Mouse (Mus musculus) v-Abl transformed pro-B cells (cell line): Measurements from ENCODE around the gene Zbtb8a.
"Not testable (repeated sequence)": the region's sequence is repeated elsewhere in the genome, so short reads cannot be mapped to it uniquely, and the experiment has no call there.

Experiments
- in situ Hi-C, 2 experiments: fragments of 400-800 bp; cut with MboI; formaldehyde crosslinking; loops; one replicate each; pipeline ENCODE4 v1.15.1; 2025; ENCODE audit not compliant: unreplicated experiment in 2 of 2

The Zbtb8a gene

GRCm38 (mm10) chr4:129379805-129380204, 1.9 kb upstream of the Zbtb8a start:
- in situ Hi-C loops = no loop called here

- in situ Hi-C loops = no loop called here
Observed at GRCm38 (mm10) chr4:129376961-129377545, 863 bp downstream of the Zbtb8a start.

GRCm38 (mm10) chr4:129375821-129376220, 2.1 kb downstream of the Zbtb8a start:
- in situ Hi-C loops = no loop called here

DNA sequence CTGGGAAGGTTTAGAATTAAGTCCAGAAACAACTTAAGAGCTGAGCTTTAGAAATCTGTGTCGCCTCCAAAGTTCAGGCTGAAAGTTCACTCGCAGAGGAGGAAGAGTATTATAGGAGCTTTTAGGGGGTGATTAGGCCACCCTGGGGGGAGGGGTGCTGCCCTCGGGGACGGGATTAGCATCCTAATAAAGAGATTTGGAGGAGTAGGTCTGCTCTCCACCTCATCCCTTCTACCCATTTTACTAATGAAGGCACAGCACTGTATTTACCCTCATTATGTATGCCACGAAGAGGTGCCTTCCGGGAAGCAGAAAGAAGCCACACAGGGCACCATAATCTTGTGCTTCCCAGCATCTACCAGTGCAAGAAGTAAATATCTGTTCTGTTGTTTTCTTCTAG, 2.9 kb downstream of the Zbtb8a start:
- in situ Hi-C loops = no loop called here

GRCm38 (mm10) chr4:129374219-129374755, 3.6 kb downstream of the Zbtb8a start:
- in situ Hi-C loops = no loop called here

- in situ Hi-C loops = no loop called here
Observed at GRCm38 (mm10) chr4:129373202-129373976, 4.5 kb downstream of the Zbtb8a start.

GRCm38 (mm10) chr4:129371391-129371790, 6.5 kb downstream of the Zbtb8a start:
- in situ Hi-C loops = no loop called here

- in situ Hi-C loops = no loop called here
Observed at GRCm38 (mm10) chr4:129365224-129365623, 12.7 kb downstream of the Zbtb8a start.

- in situ Hi-C loops = no loop called here
Observed at GRCm38 (mm10) chr4:129364379-129364778, 13.5 kb downstream of the Zbtb8a start.

DNA sequence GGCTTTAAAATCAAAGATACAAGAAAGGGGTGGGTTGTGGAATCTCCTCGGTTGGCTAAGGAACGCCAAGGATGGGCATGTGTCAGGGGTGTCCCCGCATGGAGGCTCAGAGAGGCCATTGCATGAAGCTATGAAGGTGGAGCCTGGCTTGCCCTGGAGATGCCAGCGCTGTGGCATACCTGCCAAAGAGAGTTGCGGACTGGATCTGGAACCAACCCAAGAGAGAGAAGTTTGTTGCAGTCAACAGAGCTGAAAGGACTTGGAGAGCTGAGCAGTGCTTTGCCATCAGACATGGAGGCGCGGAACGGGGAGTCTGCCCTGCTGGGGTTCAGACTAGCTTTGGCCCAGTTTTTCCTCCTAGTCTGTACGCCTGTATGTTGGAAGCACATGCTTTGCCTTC, 14.5 kb downstream of the Zbtb8a start:
- in situ Hi-C loops = no loop called here

DNA sequence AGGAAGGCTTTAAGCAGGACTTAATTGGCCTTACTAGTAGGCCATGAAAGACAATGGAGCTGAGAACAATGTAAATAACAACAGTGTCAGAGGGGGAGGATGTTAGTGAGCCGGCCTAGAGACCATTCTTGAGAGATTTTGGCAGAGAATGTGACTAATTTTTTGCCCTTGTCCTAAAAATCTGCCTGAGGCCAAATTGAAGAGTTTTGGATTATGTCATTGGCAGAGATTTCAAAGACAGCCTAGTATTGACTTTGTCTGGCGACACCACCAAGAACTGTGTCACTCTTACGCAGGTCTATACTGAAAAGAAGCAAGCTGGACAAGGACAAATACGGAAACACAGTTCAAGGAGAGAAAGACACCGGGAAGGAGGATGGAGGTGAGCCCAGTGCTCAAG, 15.1 kb downstream of the Zbtb8a start:
- in situ Hi-C loops = no loop called here

DNA sequence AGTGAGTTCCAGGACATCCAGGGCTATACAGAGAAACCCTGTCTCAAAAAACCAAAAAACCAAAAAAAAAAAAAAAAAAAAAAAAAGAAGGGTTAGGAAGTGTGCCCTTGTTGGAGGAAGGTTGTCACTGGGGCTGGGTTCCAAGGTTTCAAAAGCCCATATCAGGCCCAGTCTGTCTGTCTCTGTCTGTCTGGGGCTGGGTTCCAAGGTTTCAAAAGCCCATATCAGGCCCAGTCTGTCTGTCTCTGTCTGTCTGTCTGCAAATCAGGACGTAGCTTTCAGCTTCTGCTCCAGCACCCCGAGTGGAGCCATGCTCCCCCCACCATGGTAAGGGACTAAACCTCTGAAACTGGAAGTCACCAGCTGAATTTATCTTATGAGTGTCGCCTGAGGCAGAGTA, 15.7 kb downstream of the Zbtb8a start:
- in situ Hi-C loops = not testable (repeated sequence)

DNA sequence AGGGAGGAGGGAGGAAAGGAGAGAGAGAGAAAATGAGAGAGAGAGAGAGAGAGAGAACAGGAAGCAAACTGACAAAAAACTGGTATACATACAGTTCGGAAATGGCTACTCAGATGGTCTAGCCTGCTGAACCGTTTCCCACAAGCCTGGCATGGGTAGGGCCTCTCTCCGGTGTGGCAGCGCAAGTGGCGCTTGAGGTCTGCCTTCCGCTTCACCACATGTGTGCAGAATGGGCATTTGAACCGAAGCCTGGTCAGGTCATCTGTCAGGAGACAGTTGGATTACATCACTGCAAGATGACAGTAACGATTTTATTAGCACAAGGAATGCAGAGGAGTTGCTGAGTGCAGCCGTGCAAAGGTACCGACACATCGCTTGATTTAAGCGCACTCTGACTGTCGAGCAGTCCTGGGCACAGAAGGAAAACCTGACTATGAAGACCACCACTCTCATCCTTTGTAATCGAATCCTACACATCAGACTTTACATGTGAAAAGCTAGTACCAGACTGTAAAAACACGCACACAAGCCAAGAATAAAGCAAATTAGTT, 20.2 kb downstream of the Zbtb8a start:
- in situ Hi-C loops = no loop called here

GRCm38 (mm10) chr4:129354236-129354635, 23.7 kb downstream of the Zbtb8a start:
- in situ Hi-C loops = loop anchor here in 1 of 2 experiments (5.0 kb wide), 2 partner anchors 103 to 253 kb away; no protein-coding TSS in a partner anchor

DNA sequence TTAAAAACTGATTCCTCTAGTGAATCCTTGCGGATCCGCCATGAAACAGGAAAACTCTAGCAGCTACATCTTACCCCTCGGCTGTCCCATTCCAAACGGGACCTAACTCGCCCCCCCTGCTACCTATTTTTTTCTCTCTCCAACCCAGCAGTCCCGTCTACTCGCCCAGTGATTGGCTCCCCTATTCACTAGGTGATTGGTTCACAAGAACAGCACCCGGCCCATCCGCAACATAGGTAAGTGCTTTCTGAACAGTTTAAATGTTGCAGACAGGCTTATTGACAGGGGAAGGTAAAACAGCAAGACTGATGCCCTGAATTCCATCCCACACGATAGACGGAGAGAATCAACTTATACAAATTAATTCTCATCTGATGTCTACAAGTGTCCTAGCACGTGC, 24.7 kb downstream of the Zbtb8a start:
- in situ Hi-C loops = loop anchor here in 1 of 2 experiments (5.0 kb wide), 2 partner anchors 104 to 254 kb away; no protein-coding TSS in a partner anchor

DNA sequence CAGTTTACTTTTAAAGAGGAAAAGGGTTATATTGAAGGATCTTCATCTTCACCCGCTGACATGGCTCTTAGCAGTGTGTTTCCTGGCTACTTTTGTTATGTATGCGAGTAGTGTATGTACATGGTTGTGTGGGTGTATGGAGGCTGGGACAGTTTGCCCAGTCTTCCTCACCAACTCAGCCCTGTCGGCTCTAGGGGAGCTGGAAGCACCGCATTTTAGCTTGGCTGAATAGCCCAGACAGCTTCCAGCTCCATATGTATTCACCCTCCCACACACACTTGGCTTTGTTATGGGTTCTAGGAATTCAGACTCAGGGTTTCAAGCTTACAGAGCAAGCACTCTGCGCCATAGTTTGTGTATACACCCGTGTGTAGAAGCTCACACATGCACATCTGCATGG, 26.8 kb downstream of the Zbtb8a start:
- in situ Hi-C loops = loop anchor here in 1 of 2 experiments (5.0 kb wide), 2 partner anchors 106 to 256 kb away; no protein-coding TSS in a partner anchor

DNA sequence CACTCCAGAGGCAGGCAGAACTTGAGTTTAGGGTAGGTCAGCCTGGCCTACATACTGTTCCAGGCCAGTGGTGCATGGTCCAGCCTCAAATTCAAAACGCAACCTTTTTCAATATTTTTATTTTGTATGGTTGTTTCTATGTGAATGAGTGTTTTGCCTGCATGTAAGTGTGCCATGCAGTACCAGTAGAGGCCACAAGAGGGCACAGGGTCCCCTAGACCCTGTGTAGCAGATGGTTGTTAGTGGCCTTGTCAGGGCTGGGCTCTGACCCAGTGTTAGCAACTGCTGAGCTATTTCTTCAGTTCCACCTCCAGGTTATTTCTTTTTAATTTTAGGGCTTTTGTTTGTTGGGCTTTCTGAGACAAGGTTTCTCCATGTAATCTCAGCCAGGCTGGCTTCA, 27.3 kb downstream of the Zbtb8a start:
- in situ Hi-C loops = loop anchor here in 1 of 2 experiments (5.0 kb wide), 2 partner anchors 107 to 257 kb away; no protein-coding TSS in a partner anchor

DNA sequence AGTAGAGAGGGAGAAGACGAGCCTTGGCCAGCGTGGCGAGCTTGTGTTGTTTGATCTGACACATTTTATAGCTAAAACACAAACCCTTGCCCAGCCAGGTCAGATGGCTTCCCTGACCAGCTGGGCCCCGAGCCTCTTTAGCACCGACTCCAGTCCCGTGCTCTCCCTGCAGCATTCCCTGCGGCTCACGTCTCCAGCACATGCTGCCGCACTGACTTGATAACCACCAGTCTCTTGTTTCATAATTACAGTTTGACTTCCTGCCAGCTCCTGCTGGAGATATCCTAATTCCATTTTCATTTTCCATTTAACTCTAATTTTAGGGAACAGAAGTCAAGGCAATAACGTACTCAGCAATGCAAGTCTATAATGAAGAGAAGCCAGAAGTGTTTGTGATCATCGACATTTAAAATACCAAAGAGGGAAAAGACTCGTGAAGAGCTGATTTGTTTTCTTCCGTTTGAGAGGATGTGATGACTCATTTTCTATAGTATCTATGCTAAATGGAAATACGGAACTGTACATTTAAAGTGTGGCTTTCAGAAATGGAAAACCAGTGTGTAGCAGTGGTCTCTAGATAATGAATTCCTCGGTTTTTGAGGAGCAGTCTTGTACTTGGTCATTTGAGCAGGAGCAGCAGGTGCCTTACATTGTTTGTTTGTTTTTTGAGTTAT, 31.3 kb downstream of the Zbtb8a start:
- in situ Hi-C loops = loop anchor here in 1 of 2 experiments (10.0 kb wide), 1 partner anchor 268 kb away; the partner anchor contains the start of genes Dcdc2b and Iqcc

- in situ Hi-C loops = loop anchor here in 1 of 2 experiments (5.0 to 10.0 kb wide), 2 partner anchors 115 to 272 kb away; partner anchors contain the start of genes Dcdc2b and Iqcc
Observed at GRCm38 (mm10) chr4:129342705-129343104, 35.2 kb downstream of the Zbtb8a start.

- in situ Hi-C loops = loop anchor here in 1 of 2 experiments (5.0 to 10.0 kb wide), 2 partner anchors 115 to 273 kb away; partner anchors contain the start of genes Dcdc2b and Iqcc
Observed at GRCm38 (mm10) chr4:129341888-129342287, 36.0 kb downstream of the Zbtb8a start.
